In genomic region chr12:61522148-61522828, GRCm38 (mm10) we compare ENCODE assay signal across 10 mouse cellular contexts. TPM values are rescaled to one million over a fixed set of nuclear protein-coding genes. Genes with fewer than 3 reads are reported as not detected.
DNase-seq lines count a peak whose midpoint lies in the region; ATAC-seq and TF ChIP-seq lines count a peak whose summit lies in the region.
"Had no signal": no experiment of that assay in that cellular context is flagged by ENCODE, and none has a peak within 500 bp of the region (broad histone marks: within the 10 kb centered on the region; RNA-seq: fewer than 3 reads in every experiment).

No protein-coding gene starts in this region.

- H3K27ac ChIP-seq in ES-E14 (ENCODE audit: insufficient read depth, low read depth, low read length, poor library complexity, severe bottlenecking), result no peak overlapping the region
- H3K27ac ChIP-seq in hindbrain, embryonic 12.5 days, result no peak overlapping the region; the same call in 1 of the 2 replicates
- H3K27ac ChIP-seq in midbrain, embryonic 11.5 days (ENCODE audit: low read depth, low read length), result no peak overlapping the region

- peak overlapping the region; percentile 84 for H3K4me2 ChIP-seq in hindbrain, embryonic 12.5 days (replicated peaks)
- peak overlapping the region; percentile 79 for H3K4me2 ChIP-seq in midbrain, embryonic 11.5 days

- peaks cover 0 to 6% of the 10 kb centered on the region in 2 experiments; a peak in 1 of 4 replicates for H3K4me1 ChIP-seq in ES-E14 (ENCODE audit: control insufficient read depth in 2 of 2, insufficient read depth in 2 of 2, low read length in 2 of 2, poor library complexity in 1 of 2)
- H3K4me1 ChIP-seq in hindbrain, embryonic 12.5 days, result peaks cover 11% of the 10 kb centered on the region; the same call in 1 of the 2 replicates
- peaks cover 4% of the 10 kb centered on the region; the same call in 1 of the 2 replicates for H3K4me1 ChIP-seq in midbrain, embryonic 11.5 days (ENCODE audit: control insufficient read depth, insufficient read depth, low read length)

- peak; percentile 65 for ATAC-seq in hindbrain, embryonic 12.5 days (ENCODE audit: low FRiP score)
- ATAC-seq in midbrain, embryonic 11.5 days (ENCODE audit: low FRiP score), result peak; percentile 28

- H3K4me3 ChIP-seq in ES-E14 (ENCODE audit: insufficient read depth in 1 of 2, low read depth in 1 of 2, low read length in 2 of 2, poor library complexity in 1 of 2, severe bottlenecking in 1 of 2), result peak overlapping the region; percentile 84 to 86
- H3K4me3 ChIP-seq in hindbrain, embryonic 12.5 days, result peak overlapping the region; percentile 66
- H3K4me3 ChIP-seq in midbrain, embryonic 11.5 days (ENCODE audit: low read depth, low read length), result peak overlapping the region; percentile 52

- peak; percentile 45 for DNase-seq in embryo, embryonic 10.5 days (ENCODE audit: low spot score)
- DNase-seq in embryo, embryonic 10 days (ENCODE audit: low spot score), result no peak
- no peak for DNase-seq in ES-E14 (ENCODE audit: low read depth, low spot score)
- DNase-seq in midbrain, embryonic 11.5 days (ENCODE audit: low spot score, missing footprints), result peak; percentile 94
- DNase-seq in telencephalon, adult 2 months (ENCODE audit: low read depth, low spot score), result peak; percentile 50
- no peak for DNase-seq in thymus, adult 18-20 months
- no peak for DNase-seq in spleen, postnatal 36 days (ENCODE audit: low spot score in 2 of 2)

- no peaks in the 10 kb centered on the region for H3K9me3 ChIP-seq in ES-E14 (ENCODE audit: control insufficient read depth, insufficient read depth, low read depth, low read length)
- H3K9me3 ChIP-seq in hindbrain, embryonic 12.5 days (replicated peaks), result no peaks in the 10 kb centered on the region
- no peaks in the 10 kb centered on the region for H3K9me3 ChIP-seq in midbrain, embryonic 11.5 days (ENCODE audit: control insufficient read depth, low read length)

- in situ Hi-C loops in ES-E14 (cut with MboI; ENCODE audit: low sequenced_read_pairs in 2 of 2, unreplicated experiment in 2 of 2), result no loop called here

- no peaks in the 10 kb centered on the region for H3K36me3 ChIP-seq in ES-E14 (ENCODE audit: control insufficient read depth, insufficient read depth, low read length, poor library complexity, severe bottlenecking)
- no peaks in the 10 kb centered on the region for H3K36me3 ChIP-seq in hindbrain, embryonic 12.5 days
- H3K36me3 ChIP-seq in midbrain, embryonic 11.5 days (ENCODE audit: control insufficient read depth, insufficient read depth, low read length), result no peaks in the 10 kb centered on the region

- peaks cover 42% of the 10 kb centered on the region for H3K27me3 ChIP-seq in hindbrain, embryonic 12.5 days
- peaks cover 32% of the 10 kb centered on the region for H3K27me3 ChIP-seq in midbrain, embryonic 11.5 days (ENCODE audit: control insufficient read depth, insufficient read depth, low read length)

- H3K9ac ChIP-seq in ES-E14 (ENCODE audit: insufficient read depth, low read depth, low read length, poor library complexity, severe bottlenecking), result no peak overlapping the region
- peak overlapping the region; percentile 76 for H3K9ac ChIP-seq in hindbrain, embryonic 12.5 days
- H3K9ac ChIP-seq in midbrain, embryonic 11.5 days (ENCODE audit: low read length), result peak overlapping the region; percentile 68; the same call in 1 of the 2 replicates

- WGBS in hindbrain, embryonic 12.5 days, result 2% methylated on average over 6 of the region's 6 CpGs
- WGBS in midbrain, embryonic 11.5 days, result 2% methylated on average over 6 of the region's 6 CpGs

TF ChIP-seq in ES-E14, 5 proteins besides CTCF, POLR2A, EP300 and RAD21:
- no peak for TF ChIP-seq CHD2 (IDR thresholded peaks at IDR 0.05; ENCODE audit: low read depth, low read length)
- peak; percentile 73 for TF ChIP-seq ZNF384 (IDR thresholded peaks at IDR 0.05; ENCODE audit: low read depth, low read length)

RNA-seq across cellular contexts. Expression of gene Lrfn5, which starts 0.7 kb away (rescaled TPM):
- total RNA-seq in ES-E14 (2012; rRNA removed), result 0.22 and 0.37 TPM in 2 replicates
- polyA plus RNA-seq in hindbrain, embryonic 12.5 days (2016; fragmentation: Nextera tagmentation; extraction: Ambion mirVana), result 16.8 and 18.1 TPM in 2 replicates
- polyA plus RNA-seq in midbrain, embryonic 11.5 days (2014; fragmentation: Nextera tagmentation; extraction: Ambion mirVana), result 1.9 and 2.6 TPM in 2 replicates
- total RNA-seq: common myeloid progenitor, adult 5-6 weeks had no signal
- polyA plus RNA-seq: C2C12 had no signal

Comparison
In these comparisons a context has a peak if more than half of its experiments do, and no peak if none do; other contexts are left out.
1. DNase-seq: peak in embryo, embryonic 10.5 days (single experiment), midbrain, embryonic 11.5 days (single experiment) and telencephalon, adult 2 months (single experiment); none in embryo, embryonic 10 days (single experiment), ES-E14 (single experiment), thymus, adult 18-20 months (0 of 2) and spleen, postnatal 36 days (0 of 2).
2. Peak in every context shown above with its lines, with median percentiles within 50 percentile points of each other: H3K4me3 ChIP-seq.